Mouse (Mus musculus) kidney, postnatal 0 days (tissue): ENCODE results near the gene Dnajb8. TPM values are rescaled to one million over a fixed set of nuclear protein-coding genes. Genes with fewer than 3 reads are reported as not detected.
A peak's percentile ranks its signal among the peaks of the same experiment; 100 is the strongest.

Experiments
- ATAC-seq: fragments of 200-750 bp; cut with Nextera tagmentation; replicated peaks from 2 replicates; pipeline ENCODE4 v1.8.0; 2017; ENCODE audit warnings: low read depth, moderate number of reproducible peaks, moderate TSS enrichment, moderate library complexity; ENCODE audit not compliant: low FRiP score
- DNase-seq: peaks from one replicate; pipeline ENCODE4 v3.0.0-alpha.2; 2016; ENCODE audit warnings: low spot score
- H3K27ac ChIP-seq: fragments of 300-500 bp; sonication (generic); 2 replicates; pipeline ENCODE4 v1.5.1; 2014; ENCODE audit warnings: mild to moderate bottlenecking
- H3K27me3 ChIP-seq: fragments of 300-500 bp; sonication (generic); 2 replicates; pipeline ENCODE4 v1.6.1; 2014; ENCODE audit warnings: low read length, mixed read lengths; ENCODE audit not compliant: insufficient read depth
- H3K36me3 ChIP-seq: fragments of 300-500 bp; sonication (generic); 2 replicates; pipeline ENCODE4 v1.6.1; 2014; ENCODE audit warnings: low read length, mixed read lengths; ENCODE audit not compliant: insufficient read depth
- H3K4me1 ChIP-seq: fragments of 300-500 bp; sonication (generic); replicated peaks from 2 replicates; pipeline ENCODE4 v1.6.1; 2014; ENCODE audit warnings: antibody characterized with exemption, low read length, mixed read lengths; ENCODE audit not compliant: insufficient read depth
- H3K4me2 ChIP-seq: fragments of 300-500 bp; sonication (generic); 2 replicates; pipeline ENCODE4 v1.6.1; 2014; ENCODE audit warnings: mild to moderate bottlenecking, low read length, moderate library complexity, mixed read lengths
- H3K4me3 ChIP-seq: fragments of 300-500 bp; sonication (generic); replicated peaks from 2 replicates; pipeline ENCODE4 v1.5.1; 2014; ENCODE audit warnings: low read depth, low read length
- H3K9ac ChIP-seq: fragments of 300-500 bp; sonication (generic); 2 replicates; pipeline ENCODE4 v1.6.1; 2014; ENCODE audit warnings: low read depth, low read length
- H3K9me3 ChIP-seq: fragments of 300-500 bp; sonication (generic); replicated peaks from 2 replicates; pipeline ENCODE4 v1.6.1; 2016; ENCODE audit warnings: low read length, inconsistent platforms, mixed read lengths
- CTCF ChIP-seq: IDR thresholded peaks from 2 replicates; pipeline ENCODE4 v1.5.1; 2016; ENCODE audit warnings: antibody characterized with exemption, low read depth, mild to moderate bottlenecking, moderate library complexity
- WGBS: fragments of 180-500 bp; shearing (Covaris S2); extraction: QIAGEN DNeasy Blood & Tissue Kit; methylation state at CpG from one replicate; pipeline ENCODE4 v1.1.7; 2014; 5-methylcytosine and 5-hydroxymethylcytosine counted together
- polyA plus RNA-seq: library from polyadenylated mRNA; unstranded; fragments of >200 nt; fragmentation: Nextera tagmentation; extraction: Ambion mirVana; gene quantifications from 2 replicates; pipeline ENCODE4 v1.2.1, GENCODE M21; 2015

Gene Dnajb8
- polyA plus RNA-seq, 1 experiment from 2014 or later, result not detected

- Histone ChIP-seq H3K9me3 (no peaks in the 10 kb centered on the region), H3K27me3 (peaks cover 75% of the 10 kb centered on the region), H3K4me1 (peaks cover 30% of the 10 kb centered on the region; the same call in 1 of the 2 replicates), H3K4me2 (peak overlapping the region; percentile 73), H3K27ac (no peak overlapping the region), H3K4me3 (peak overlapping the region; percentile 52), H3K36me3 (no peaks in the 10 kb centered on the region), H3K9ac (peak overlapping the region; percentile 62)
- ATAC-seq (no peak), DNase-seq (no peak)
- 1% methylated on average over 39 of the region's 39 CpGs for WGBS
- TF ChIP-seq CTCF, result no peak
Measured at GRCm38 (mm10) chr6:88199001-88199717, 22.9 kb upstream of the Dnajb8 start.

GRCm38 (mm10) chr6:88199718-88200692, 22.1 kb upstream of the Dnajb8 start:
- peaks cover 35% of the 10 kb centered on the region; the same call in 1 of the 2 replicates for H3K4me1 ChIP-seq
- H3K9me3 ChIP-seq, result no peaks in the 10 kb centered on the region
- no peaks in the 10 kb centered on the region for H3K36me3 ChIP-seq
- DNase-seq, result no peak
- ATAC-seq, result no peak
- no peak overlapping the region for H3K27ac ChIP-seq
- peak overlapping the region; percentile 52 for H3K4me3 ChIP-seq
- peak overlapping the region; percentile 62 for H3K9ac ChIP-seq
- H3K27me3 ChIP-seq, result peaks cover 78% of the 10 kb centered on the region
- H3K4me2 ChIP-seq, result peak overlapping the region; percentile 73
- WGBS, result 12% methylated on average over 49 of the region's 50 CpGs
- TF ChIP-seq CTCF, result no peak

DNA sequence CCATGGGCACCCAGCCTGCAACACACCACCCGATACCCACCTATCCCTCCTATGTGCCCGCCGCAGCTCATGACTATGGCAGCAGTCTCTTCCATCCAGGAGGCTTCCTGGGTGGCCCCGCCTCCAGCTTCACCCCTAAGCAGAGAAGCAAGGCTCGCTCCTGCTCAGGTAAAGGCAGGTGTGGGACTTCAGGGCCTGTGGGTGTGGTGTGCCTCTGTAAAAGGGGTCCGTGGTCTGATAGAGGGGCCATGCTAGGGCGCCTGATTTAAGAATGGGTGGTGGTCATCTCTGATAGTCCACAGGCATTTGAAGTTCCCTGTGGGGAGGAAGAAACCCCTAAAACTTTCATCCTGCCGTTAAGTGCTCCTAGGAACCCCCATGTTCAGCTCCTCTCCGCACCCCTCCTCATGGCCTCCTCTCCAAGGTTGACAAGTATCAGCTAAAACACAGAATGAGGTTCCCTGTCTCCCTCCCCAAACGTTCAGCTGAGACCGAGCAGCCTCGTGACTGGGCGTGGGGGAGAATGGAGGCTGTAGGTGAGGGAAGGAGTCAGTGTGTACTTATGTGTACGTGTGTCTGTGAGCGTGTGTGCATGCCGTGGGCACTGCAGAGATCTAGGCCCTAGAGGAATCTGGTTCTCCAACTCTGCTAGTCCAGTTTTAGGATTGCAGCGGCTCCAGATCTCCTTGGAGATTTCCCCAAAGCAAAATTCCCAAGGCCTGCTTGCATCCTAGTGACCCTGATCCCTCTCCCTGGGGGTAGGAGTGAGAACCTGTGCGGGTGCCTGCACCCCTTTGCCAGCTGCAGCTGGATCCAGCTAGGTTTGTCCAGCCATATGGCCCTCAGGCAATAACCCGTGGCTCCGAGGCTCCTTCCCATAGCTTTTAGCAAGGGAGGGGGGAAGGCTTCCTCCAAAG, 21.1 kb upstream of the Dnajb8 start:
- no peak for DNase-seq
- Histone ChIP-seq H3K27me3 (peaks cover 75% of the 10 kb centered on the region), H3K4me3 (peak overlapping the region; percentile 52), H3K27ac (peak overlapping the region; percentile 27; the same call in 1 of the 2 replicates), H3K4me2 (peak overlapping the region; percentile 73), H3K9ac (peak overlapping the region; percentile 62; the same call in 1 of the 2 replicates), H3K36me3 (no peaks in the 10 kb centered on the region), H3K4me1 (peaks cover 35% of the 10 kb centered on the region; the same call in 1 of the 2 replicates), H3K9me3 (no peaks in the 10 kb centered on the region)
- TF ChIP-seq CTCF, result no peak
- no peak for ATAC-seq
- whole genome bisulfite sequencing, result 33% methylated on average over 20 of the region's 20 CpGs

- Histone ChIP-seq H3K27ac (peak overlapping the region; percentile 20; the same call in 1 of the 2 replicates), H3K4me2 (peak overlapping the region; percentile 73), H3K27me3 (peaks cover 72% of the 10 kb centered on the region), H3K36me3 (no peaks in the 10 kb centered on the region), H3K4me1 (peaks cover 27% of the 10 kb centered on the region; the same call in 1 of the 2 replicates), H3K9me3 (no peaks in the 10 kb centered on the region), H3K9ac (0 out of 2 replicates have a peak overlapping the region, but pooled peaks have one; percentile 8), H3K4me3 (0 out of 2 replicates have a peak overlapping the region, but pooled peaks have one; percentile 14)
- no peak for TF ChIP-seq CTCF
- ATAC-seq, result no peak
- no peak for DNase-seq
- WGBS, result 26% methylated on average over 15 of the region's 15 CpGs
Measured at GRCm38 (mm10) chr6:88201926-88202700, 20.0 kb upstream of the Dnajb8 start.
